Mouse (Mus musculus) myocyte (in vitro differentiated cells): ENCODE measurements at regions not wholly inside any gene's neighbourhood (a gene's known extent, or its start where the extent isn't known, plus 50 kb on each side); places are given as distances from the start of the nearest gene placed in this dataset.

Experiments used
- H3K27me3 ChIP-seq: one replicate; pipeline ENCODE4 v1.6.1; 2011; ENCODE audit not compliant: control insufficient read depth, insufficient read depth, insufficient read length
- H3K36me3 ChIP-seq: one replicate; pipeline ENCODE4 v1.6.1; 2011; ENCODE audit not compliant: control insufficient read depth, insufficient read depth
- H3K4me2 ChIP-seq: one replicate; pipeline ENCODE4 v1.6.1; 2011; ENCODE audit warnings: low read depth, control low read depth
- H3K4me3 ChIP-seq: one replicate; pipeline ENCODE4 v1.5.1; 2011; ENCODE audit warnings: mild to moderate bottlenecking, control low read depth, moderate library complexity
- H3K79me2 ChIP-seq: one replicate; pipeline ENCODE4 v1.6.1; 2011; ENCODE audit not compliant: control insufficient read depth, insufficient read depth
- H3ac ChIP-seq: one replicate; pipeline ENCODE4 v1.6.1; 2011; ENCODE audit not compliant: control insufficient read depth, insufficient read length
- CEBPB ChIP-seq: IDR thresholded peaks from 2 replicates; pipeline ENCODE4 v1.6.1; 2011; ENCODE audit warnings: mild to moderate bottlenecking, moderate library complexity; ENCODE audit not compliant: poor library complexity, insufficient read depth, severe bottlenecking
- E2F4 ChIP-seq: IDR thresholded peaks from one replicate; pipeline ENCODE4 v1.6.1; 2011; ENCODE audit warnings: mild to moderate bottlenecking, control low read depth, moderate library complexity; ENCODE audit not compliant: insufficient read depth
- MAX ChIP-seq: IDR thresholded peaks from one replicate; pipeline ENCODE4 v1.6.1; 2011; ENCODE audit warnings: low read depth, mild to moderate bottlenecking, control low read depth
- MYOD1 ChIP-seq, 3 experiments: IDR thresholded peaks; one replicate each; pipeline ENCODE4 v1.6.1; 2011; ENCODE audit warnings: control low read depth in 2 of 3, low read depth in 2 of 3, mild to moderate bottlenecking in 2 of 3, moderate library complexity in 1 of 3; ENCODE audit not compliant: insufficient read length in 2 of 3, control insufficient read depth in 1 of 3
- MYOG ChIP-seq, 3 experiments: IDR thresholded peaks; one replicate each; pipeline ENCODE4 v1.6.1; 2011; ENCODE audit warnings: control low read depth in 2 of 3, low read depth in 2 of 3, mild to moderate bottlenecking in 2 of 3; ENCODE audit not compliant: insufficient read length in 2 of 3, control insufficient read depth in 1 of 3, insufficient read depth in 1 of 3
- POLR2A ChIP-seq: IDR thresholded peaks from one replicate; pipeline ENCODE4 v1.6.1; 2011; ENCODE audit warnings: low read depth, mild to moderate bottlenecking, control low read depth, moderate library complexity; ENCODE audit not compliant: insufficient read length
- POLR2AphosphoS2 ChIP-seq: IDR thresholded peaks from one replicate; pipeline ENCODE4 v1.6.1; 2011; ENCODE audit warnings: low read depth, control low read depth; ENCODE audit not compliant: insufficient read length
- REST ChIP-seq: IDR thresholded peaks from one replicate; pipeline ENCODE4 v1.6.1; 2011; ENCODE audit warnings: mild to moderate bottlenecking, control low read depth, moderate library complexity; ENCODE audit not compliant: insufficient read depth, insufficient read length
- SRF ChIP-seq: IDR thresholded peaks from one replicate; pipeline ENCODE4 v1.6.1; 2011; ENCODE audit warnings: low read depth; ENCODE audit not compliant: control insufficient read depth, insufficient read length
- TCF12 ChIP-seq: IDR thresholded peaks from one replicate; pipeline ENCODE4 v1.6.1; 2011; ENCODE audit warnings: mild to moderate bottlenecking, control low read depth; ENCODE audit not compliant: poor library complexity, insufficient read depth, severe bottlenecking
- TCF3 ChIP-seq: IDR thresholded peaks from one replicate; pipeline ENCODE4 v1.6.1; 2011; ENCODE audit warnings: low read depth, control low read depth; ENCODE audit not compliant: insufficient read length
- USF1 ChIP-seq: IDR thresholded peaks from one replicate; pipeline ENCODE4 v1.6.1; 2011; ENCODE audit warnings: low read depth, mild to moderate bottlenecking, control low read depth, moderate library complexity

DNA sequence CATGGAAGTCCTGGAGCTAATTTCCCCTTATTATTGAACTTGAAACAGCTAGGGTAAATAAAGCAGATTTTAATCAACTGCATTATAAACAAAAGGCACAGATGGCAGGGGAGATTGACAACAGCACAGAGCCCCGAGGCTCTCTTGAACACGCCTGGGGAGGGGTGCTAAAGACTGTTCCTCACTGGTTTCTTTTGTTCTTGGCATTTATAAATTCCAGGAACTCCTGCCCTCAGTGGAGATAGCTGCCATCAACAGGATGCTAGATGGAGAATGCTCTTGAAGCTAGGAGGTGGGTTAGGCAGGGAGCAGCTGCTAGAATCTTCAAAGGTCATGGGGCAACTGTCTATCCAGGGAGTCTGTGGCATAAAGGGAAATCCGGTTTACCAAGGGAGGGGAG, 102.2 kb upstream of the Kit start:
- TF ChIP-seq SRF (no peak), MYOG (IDR thresholded peaks at IDR 0.05; ENCODE audit: control insufficient read depth in 1 of 3, insufficient read depth in 1 of 3, insufficient read length in 2 of 3, low read depth in 2 of 3) (no peak), MAX (no peak), REST (no peak), POLR2AphosphoS2 (no peak), USF1 (no peak)

DNA sequence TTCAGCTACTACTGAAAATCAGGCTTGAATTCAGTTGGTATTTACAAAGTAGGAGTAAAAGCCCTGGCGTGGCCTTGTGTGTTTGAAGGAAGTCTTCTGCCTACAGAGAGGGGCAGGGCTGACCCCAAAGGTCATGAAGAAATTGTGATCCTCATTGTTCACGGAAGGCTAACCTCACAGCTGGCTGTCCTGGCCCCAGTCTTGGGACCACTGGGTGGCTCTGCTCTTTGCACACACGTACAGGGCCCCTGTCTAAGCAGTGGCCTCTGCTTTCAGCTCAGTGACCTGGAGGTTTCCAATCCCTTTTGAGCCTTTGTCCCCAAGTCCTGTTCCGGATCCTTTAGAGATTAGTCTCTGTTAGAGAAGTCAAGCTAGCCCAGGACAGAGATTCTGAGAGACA, 99.3 kb upstream of the Kit start:
- no peak overlapping the region for H3K4me3 ChIP-seq
- H3K4me2 ChIP-seq: no peak overlapping the region
- no peak for TF ChIP-seq USF1
- no peak for TF ChIP-seq CEBPB
- no peak for TF ChIP-seq TCF3
- no peak for TF ChIP-seq POLR2A
- no peak for TF ChIP-seq MYOG (IDR thresholded peaks at IDR 0.05; ENCODE audit: control insufficient read depth in 1 of 3, insufficient read depth in 1 of 3, insufficient read length in 2 of 3, low read depth in 2 of 3)
- TF ChIP-seq POLR2AphosphoS2: no peak
- no peak for TF ChIP-seq MYOD1 (IDR thresholded peaks at IDR 0.05; ENCODE audit: control insufficient read depth in 1 of 3, insufficient read length in 2 of 3, low read depth in 2 of 3)
- no peak for TF ChIP-seq REST
- no peak for TF ChIP-seq SRF
- no peaks in the 10 kb centered on the region for H3K36me3 ChIP-seq
- H3K27me3 ChIP-seq: no peaks in the 10 kb centered on the region
- no peaks in the 10 kb centered on the region for H3K79me2 ChIP-seq
- H3ac ChIP-seq: no peak overlapping the region

More for the DNA sequence above, 102.2 kb upstream of the Kit start:
- Histone ChIP-seq H3K36me3 (no peaks in the 10 kb centered on the region), H3K4me3 (no peak overlapping the region), H3K79me2 (no peaks in the 10 kb centered on the region), H3ac (no peak overlapping the region), H3K4me2 (no peak overlapping the region), H3K27me3 (no peaks in the 10 kb centered on the region)

DNA sequence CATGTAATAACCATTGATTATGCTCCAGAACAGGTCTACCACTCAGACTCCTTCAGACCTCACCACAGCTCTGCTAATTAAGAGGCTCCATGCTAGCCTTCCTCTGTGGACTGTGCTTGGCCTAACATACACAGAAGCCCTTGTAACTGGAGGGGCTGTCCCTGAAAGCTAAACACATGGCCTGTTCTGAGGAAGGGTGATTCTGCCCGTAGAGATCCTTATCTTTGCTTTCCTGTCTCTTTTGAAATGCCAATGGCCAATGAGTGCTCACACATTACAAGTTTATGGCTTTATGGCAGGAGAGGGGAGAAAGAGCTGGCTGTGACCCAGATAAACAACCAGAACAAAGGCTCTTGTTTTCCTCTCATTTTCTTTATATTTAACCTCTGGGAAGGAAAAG, 96.2 kb upstream of the Kit start:
- Histone ChIP-seq H3ac (no peak overlapping the region), H3K4me2 (no peak overlapping the region), H3K27me3 (peaks cover 4% of the 10 kb centered on the region), H3K36me3 (no peaks in the 10 kb centered on the region), H3K79me2 (no peaks in the 10 kb centered on the region), H3K4me3 (no peak overlapping the region)
- TF ChIP-seq REST (no peak), POLR2AphosphoS2 (no peak), MYOD1 (IDR thresholded peaks at IDR 0.05; ENCODE audit: control insufficient read depth in 1 of 3, insufficient read length in 2 of 3, low read depth in 2 of 3) (no peak), E2F4 (no peak), TCF3 (no peak), TCF12 (no peak), MAX (no peak), CEBPB (no peak), MYOG (IDR thresholded peaks at IDR 0.05; ENCODE audit: control insufficient read depth in 1 of 3, insufficient read depth in 1 of 3, insufficient read length in 2 of 3, low read depth in 2 of 3) (no peak), POLR2A (no peak), SRF (no peak), USF1 (no peak)

DNA sequence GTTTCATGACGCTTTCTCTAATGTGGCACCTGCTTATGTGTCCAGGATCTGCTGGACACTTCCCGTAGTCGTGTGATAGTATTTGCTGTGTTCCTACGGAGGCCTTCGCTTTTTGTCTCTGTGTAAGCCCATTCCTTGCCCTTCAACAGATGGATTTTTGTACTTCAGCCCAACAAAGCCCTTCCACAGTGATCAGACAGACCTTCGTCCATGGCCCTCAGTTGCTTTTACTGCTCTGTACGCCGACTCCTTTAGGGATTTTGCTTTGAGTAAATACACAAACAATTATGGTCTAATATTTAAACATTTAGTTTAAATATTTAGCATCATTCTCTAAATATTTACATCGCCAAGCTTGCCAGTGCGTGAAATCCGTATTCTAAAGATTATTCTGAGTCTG, 95.6 kb upstream of the Kit start:
- Histone ChIP-seq H3ac (no peak overlapping the region), H3K4me2 (no peak overlapping the region), H3K4me3 (no peak overlapping the region), H3K36me3 (no peaks in the 10 kb centered on the region), H3K27me3 (peaks cover 4% of the 10 kb centered on the region), H3K79me2 (no peaks in the 10 kb centered on the region)
- TF ChIP-seq TCF12 (no peak), POLR2A (no peak), USF1 (no peak), MAX (no peak), MYOD1 (IDR thresholded peaks at IDR 0.05; ENCODE audit: control insufficient read depth in 1 of 3, insufficient read length in 2 of 3, low read depth in 2 of 3) (no peak), TCF3 (no peak), SRF (no peak), REST (no peak), E2F4 (no peak), CEBPB (no peak), MYOG (IDR thresholded peaks at IDR 0.05; ENCODE audit: control insufficient read depth in 1 of 3, insufficient read depth in 1 of 3, insufficient read length in 2 of 3, low read depth in 2 of 3) (no peak), POLR2AphosphoS2 (no peak)

DNA sequence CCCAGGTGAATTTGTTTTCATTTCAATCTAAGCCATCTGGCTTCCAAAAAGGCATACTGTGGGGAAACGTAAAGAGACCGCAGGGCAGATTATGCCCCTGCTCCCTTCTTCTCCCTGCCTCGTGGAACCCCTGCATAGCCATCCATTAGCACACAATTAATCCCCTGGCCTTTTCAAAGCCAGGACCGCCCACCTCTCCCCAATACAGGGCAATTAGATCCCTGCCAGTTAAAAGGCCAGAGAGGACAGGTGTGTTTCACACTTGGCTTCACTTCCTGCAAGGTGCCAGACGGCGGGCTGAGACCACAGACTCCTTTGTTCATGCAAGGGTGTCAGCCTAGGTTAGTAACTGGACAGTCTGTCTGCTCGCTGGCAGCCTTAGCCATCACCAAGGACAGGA, 93.1 kb upstream of the Kit start:
- Histone ChIP-seq H3K36me3 (no peaks in the 10 kb centered on the region), H3K27me3 (peaks cover 4% of the 10 kb centered on the region), H3K4me3 (no peak overlapping the region), H3K79me2 (no peaks in the 10 kb centered on the region), H3ac (no peak overlapping the region), H3K4me2 (no peak overlapping the region)
- TF ChIP-seq MAX: no peak
- TF ChIP-seq SRF: no peak
- no peak for TF ChIP-seq TCF12
- TF ChIP-seq POLR2AphosphoS2: no peak
- no peak for TF ChIP-seq MYOG (IDR thresholded peaks at IDR 0.05; ENCODE audit: control insufficient read depth in 1 of 3, insufficient read depth in 1 of 3, insufficient read length in 2 of 3, low read depth in 2 of 3)
- TF ChIP-seq E2F4: no peak
- TF ChIP-seq TCF3: no peak
- TF ChIP-seq USF1: no peak
- no peak for TF ChIP-seq REST
- no peak for TF ChIP-seq MYOD1 (IDR thresholded peaks at IDR 0.05; ENCODE audit: control insufficient read depth in 1 of 3, insufficient read length in 2 of 3, low read depth in 2 of 3)
- no peak for TF ChIP-seq POLR2A
- no peak for TF ChIP-seq CEBPB
